Mouse (Mus musculus): ENCODE measurements around the gene Creb5. TPM values are rescaled to one million over a fixed set of nuclear protein-coding genes. Genes with fewer than 3 reads are reported as not detected.

The Creb5 gene
- polyA plus RNA-seq, 1 experiment from 2014 or later = 3.2 TPM

GRCm38 (mm10) chr6:53637356-53638351 is 350.6 kb downstream of the Creb5 start:
- WGBS = 58% methylated on average over 13 of the region's 13 CpGs

GRCm38 (mm10) chr6:53641633-53642605 is 354.8 kb downstream of the Creb5 start:
- Histone ChIP-seq H3K36me3 (ENCODE audit: control insufficient read depth, insufficient read depth, low read length) (no peaks in the 10 kb centered on the region), H3K4me1 (ENCODE audit: control insufficient read depth, insufficient read depth, low read depth, low read length) (peaks cover 7% of the 10 kb centered on the region), H3K4me3 (ENCODE audit: low read length) (no peak overlapping the region), H3K9ac (ENCODE audit: low read depth, low read length) (no peak overlapping the region), H3K9me3 (ENCODE audit: control insufficient read depth, low read length) (no peaks in the 10 kb centered on the region), H3K27me3 (replicated peaks; ENCODE audit: control insufficient read depth, insufficient read depth, low read length) (no peaks in the 10 kb centered on the region), H3K4me2 (ENCODE audit: low read length) (peak overlapping the region; percentile 24), H3K27ac (ENCODE audit: low read depth, low read length) (no peak overlapping the region)
- 66% methylated on average over 30 of the region's 30 CpGs for WGBS
- no peak; the same call in 1 of the 2 replicates for ATAC-seq

More at GRCm38 (mm10) chr6:53637356-53638351, 350.6 kb downstream of the Creb5 start:
- H3K27ac ChIP-seq (ENCODE audit: low read depth, low read length) = no peak overlapping the region
- H3K4me2 ChIP-seq (ENCODE audit: low read length) = no peak overlapping the region
- peak; percentile 72 for ATAC-seq
- H3K9me3 ChIP-seq (ENCODE audit: control insufficient read depth, low read length) = no peaks in the 10 kb centered on the region
- no peaks in the 10 kb centered on the region for H3K36me3 ChIP-seq (ENCODE audit: control insufficient read depth, insufficient read depth, low read length)
- no peaks in the 10 kb centered on the region for H3K27me3 ChIP-seq (replicated peaks; ENCODE audit: control insufficient read depth, insufficient read depth, low read length)
- H3K4me3 ChIP-seq (ENCODE audit: low read length) = no peak overlapping the region
- H3K9ac ChIP-seq (ENCODE audit: low read depth, low read length) = no peak overlapping the region
- H3K4me1 ChIP-seq (ENCODE audit: control insufficient read depth, insufficient read depth, low read depth, low read length) = peaks cover 7% of the 10 kb centered on the region

- no peak overlapping the region for H3K4me3 ChIP-seq (ENCODE audit: low read length)
- no peaks in the 10 kb centered on the region for H3K36me3 ChIP-seq (ENCODE audit: control insufficient read depth, insufficient read depth, low read length)
- H3K4me2 ChIP-seq (ENCODE audit: low read length) = no peak overlapping the region
- ATAC-seq = no peak
- no peaks in the 10 kb centered on the region for H3K27me3 ChIP-seq (replicated peaks; ENCODE audit: control insufficient read depth, insufficient read depth, low read length)
- H3K9ac ChIP-seq (ENCODE audit: low read depth, low read length) = no peak overlapping the region
- peaks cover 3% of the 10 kb centered on the region; the same call in 1 of the 2 replicates for H3K4me1 ChIP-seq (ENCODE audit: control insufficient read depth, insufficient read depth, low read depth, low read length)
- no peak overlapping the region for H3K27ac ChIP-seq (ENCODE audit: low read depth, low read length)
- no peaks in the 10 kb centered on the region for H3K9me3 ChIP-seq (ENCODE audit: control insufficient read depth, low read length)
- 80% methylated on average over 7 of the region's 7 CpGs for WGBS
Observed at GRCm38 (mm10) chr6:53642826-53643356, 355.8 kb downstream of the Creb5 start.

- no peaks in the 10 kb centered on the region for H3K36me3 ChIP-seq (ENCODE audit: control insufficient read depth, insufficient read depth, low read length)
- no peak for ATAC-seq
- no peak overlapping the region for H3K4me3 ChIP-seq (ENCODE audit: low read length)
- no peak overlapping the region for H3K9ac ChIP-seq (ENCODE audit: low read depth, low read length)
- WGBS = 52% methylated on average over 5 of the region's 5 CpGs
- H3K4me1 ChIP-seq (ENCODE audit: control insufficient read depth, insufficient read depth, low read depth, low read length) = 0 out of 2 replicates have a peak, but pooled peaks cover 2% of the 10 kb centered on the region
- no peak overlapping the region for H3K27ac ChIP-seq (ENCODE audit: low read depth, low read length)
- H3K4me2 ChIP-seq (ENCODE audit: low read length) = no peak overlapping the region
- H3K9me3 ChIP-seq (ENCODE audit: control insufficient read depth, low read length) = no peaks in the 10 kb centered on the region
- no peaks in the 10 kb centered on the region for H3K27me3 ChIP-seq (replicated peaks; ENCODE audit: control insufficient read depth, insufficient read depth, low read length)
Observed at GRCm38 (mm10) chr6:53643481-53643880, 356.4 kb downstream of the Creb5 start.

GRCm38 (mm10) chr6:53644056-53644455 is 357.0 kb downstream of the Creb5 start:
- H3K9ac ChIP-seq (ENCODE audit: low read depth, low read length) = no peak overlapping the region
- H3K27me3 ChIP-seq (replicated peaks; ENCODE audit: control insufficient read depth, insufficient read depth, low read length) = no peaks in the 10 kb centered on the region
- no peak overlapping the region for H3K4me3 ChIP-seq (ENCODE audit: low read length)
- no peak for ATAC-seq
- H3K4me2 ChIP-seq (ENCODE audit: low read length) = no peak overlapping the region
- WGBS = 58% methylated on average over 6 of the region's 6 CpGs
- H3K4me1 ChIP-seq (ENCODE audit: control insufficient read depth, insufficient read depth, low read depth, low read length) = 0 out of 2 replicates have a peak, but pooled peaks cover 2% of the 10 kb centered on the region
- no peak overlapping the region for H3K27ac ChIP-seq (ENCODE audit: low read depth, low read length)
- no peaks in the 10 kb centered on the region for H3K9me3 ChIP-seq (ENCODE audit: control insufficient read depth, low read length)
- no peaks in the 10 kb centered on the region for H3K36me3 ChIP-seq (ENCODE audit: control insufficient read depth, insufficient read depth, low read length)

- Histone ChIP-seq H3K9ac (ENCODE audit: low read depth, low read length) (no peak overlapping the region), H3K27me3 (replicated peaks; ENCODE audit: control insufficient read depth, insufficient read depth, low read length) (no peaks in the 10 kb centered on the region), H3K4me2 (ENCODE audit: low read length) (no peak overlapping the region), H3K4me1 (ENCODE audit: control insufficient read depth, insufficient read depth, low read depth, low read length) (0 out of 2 replicates have a peak, but pooled peaks cover 2% of the 10 kb centered on the region), H3K4me3 (ENCODE audit: low read length) (no peak overlapping the region), H3K36me3 (ENCODE audit: control insufficient read depth, insufficient read depth, low read length) (no peaks in the 10 kb centered on the region), H3K27ac (ENCODE audit: low read depth, low read length) (no peak overlapping the region), H3K9me3 (ENCODE audit: control insufficient read depth, low read length) (no peaks in the 10 kb centered on the region)
- ATAC-seq = no peak
- 92% methylated on average over 7 of the region's 7 CpGs for WGBS
Observed at GRCm38 (mm10) chr6:53644971-53645370, 357.9 kb downstream of the Creb5 start.

- H3K9me3 ChIP-seq (ENCODE audit: control insufficient read depth, low read length) = no peaks in the 10 kb centered on the region
- no peak for ATAC-seq
- WGBS = 68% methylated on average over 1 of the region's 1 CpGs
- H3K27ac ChIP-seq (ENCODE audit: low read depth, low read length) = no peak overlapping the region
- no peaks in the 10 kb centered on the region for H3K36me3 ChIP-seq (ENCODE audit: control insufficient read depth, insufficient read depth, low read length)
- no peak overlapping the region for H3K9ac ChIP-seq (ENCODE audit: low read depth, low read length)
- H3K27me3 ChIP-seq (replicated peaks; ENCODE audit: control insufficient read depth, insufficient read depth, low read length) = no peaks in the 10 kb centered on the region
- H3K4me3 ChIP-seq (ENCODE audit: low read length) = no peak overlapping the region
- H3K4me2 ChIP-seq (ENCODE audit: low read length) = no peak overlapping the region
- peaks cover 3% of the 10 kb centered on the region; the same call in 1 of the 2 replicates for H3K4me1 ChIP-seq (ENCODE audit: control insufficient read depth, insufficient read depth, low read depth, low read length)
Observed at GRCm38 (mm10) chr6:53649782-53650181, 362.7 kb downstream of the Creb5 start.

- H3K9me3 ChIP-seq (ENCODE audit: control insufficient read depth, low read length) = no peaks in the 10 kb centered on the region
- H3K27ac ChIP-seq (ENCODE audit: low read depth, low read length) = no peak overlapping the region
- no peaks in the 10 kb centered on the region for H3K36me3 ChIP-seq (ENCODE audit: control insufficient read depth, insufficient read depth, low read length)
- H3K4me1 ChIP-seq (ENCODE audit: control insufficient read depth, insufficient read depth, low read depth, low read length) = peaks cover 3% of the 10 kb centered on the region; the same call in 1 of the 2 replicates
- H3K4me2 ChIP-seq (ENCODE audit: low read length) = no peak overlapping the region
- ATAC-seq = no peak
- H3K27me3 ChIP-seq (replicated peaks; ENCODE audit: control insufficient read depth, insufficient read depth, low read length) = no peaks in the 10 kb centered on the region
- 62% methylated on average over 5 of the region's 5 CpGs for WGBS
- no peak overlapping the region for H3K4me3 ChIP-seq (ENCODE audit: low read length)
- H3K9ac ChIP-seq (ENCODE audit: low read depth, low read length) = no peak overlapping the region
Observed at GRCm38 (mm10) chr6:53652691-53653090, 365.6 kb downstream of the Creb5 start.

Data from hindbrain, embryonic 16.5 days (tissue).